Comparison of ENCODE assay signal across 10 mouse cellular contexts in the genomic region with DNA sequence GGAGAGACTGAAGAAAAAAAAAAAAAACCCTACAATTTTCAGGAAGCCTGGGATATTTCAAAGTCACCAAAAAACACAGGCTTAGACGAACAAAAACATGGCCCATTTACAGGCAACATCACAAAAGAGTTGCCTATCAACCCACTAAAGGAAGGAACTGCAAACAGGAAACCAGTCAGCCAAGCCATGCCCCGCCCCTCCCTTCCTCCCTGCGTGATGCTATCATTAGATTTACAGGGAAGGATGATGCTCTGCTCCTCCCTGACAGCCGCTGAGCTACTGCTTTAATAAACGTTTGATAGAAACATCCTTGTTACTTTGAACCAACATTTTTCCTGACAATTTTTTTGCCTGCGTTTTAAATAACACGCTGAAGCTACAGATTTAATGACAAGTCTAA. TPM values are rescaled to one million over a fixed set of nuclear protein-coding genes. Genes with fewer than 3 reads are reported as not detected.
DNase-seq lines count a peak whose midpoint lies in the region; ATAC-seq and TF ChIP-seq lines count a peak whose summit lies in the region.
"Had no signal": no experiment of that assay in that cellular context is flagged by ENCODE, and none has a peak within 500 bp of the region (broad histone marks: within the 10 kb centered on the region; RNA-seq: fewer than 3 reads in every experiment).

No protein-coding gene starts in this region.

- peak; percentile 62 for ATAC-seq in activated CD4-positive, CD25-positive, alpha-beta regulatory T cell, adult 4 months
- ATAC-seq in lung, embryonic 14.5 days (ENCODE audit: insufficient read depth) = no peak
- ATAC-seq in intestine, embryonic 15.5 days = no peak
- no peak for ATAC-seq in midbrain, embryonic 11.5 days (ENCODE audit: low FRiP score)

- no peak overlapping the region for H3K4me3 ChIP-seq in lung, embryonic 14.5 days (ENCODE audit: low read depth, low read length)
- no peak overlapping the region for H3K4me3 ChIP-seq in intestine, embryonic 15.5 days (replicated peaks)
- no peak overlapping the region for H3K4me3 ChIP-seq in midbrain, embryonic 11.5 days (ENCODE audit: low read depth, low read length)
- H3K4me3 ChIP-seq: midbrain, embryonic 12.5 days had no signal

- no peak overlapping the region for H3K9ac ChIP-seq in lung, embryonic 14.5 days
- no peak overlapping the region for H3K9ac ChIP-seq in intestine, embryonic 15.5 days
- H3K9ac ChIP-seq in midbrain, embryonic 11.5 days (ENCODE audit: low read length) = no peak overlapping the region
- H3K9ac ChIP-seq: midbrain, embryonic 12.5 days had no signal

- no peaks in the 10 kb centered on the region for H3K4me1 ChIP-seq in lung, embryonic 14.5 days (ENCODE audit: insufficient read depth)
- H3K4me1 ChIP-seq in intestine, embryonic 15.5 days (replicated peaks) = no peaks in the 10 kb centered on the region
- H3K4me1 ChIP-seq in midbrain, embryonic 11.5 days (ENCODE audit: control insufficient read depth, insufficient read depth, low read length) = no peaks in the 10 kb centered on the region; the same call in 1 of the 2 replicates
- H3K4me1 ChIP-seq: midbrain, embryonic 12.5 days had no signal

- DNase-seq in adrenal gland, postnatal 14 days = peak; percentile 56
- DNase-seq in adrenal gland, postnatal 25 days = no peak
- DNase-seq in heart, postnatal 25 days (ENCODE audit: low spot score) = peak; percentile 34
- peak; percentile 46 for DNase-seq in lung, embryonic 14.5 days
- no peak for DNase-seq in embryo, embryonic 10.5 days (ENCODE audit: low spot score)
- DNase-seq in midbrain, embryonic 11.5 days (ENCODE audit: low spot score, missing footprints) = no peak
- DNase-seq: retina, postnatal 1 day had no signal

- TF ChIP-seq CTCF in lung, embryonic 14.5 days (IDR thresholded peaks at IDR 0.05; ENCODE audit: low read depth) = no peak

- intact Hi-C loops in heart, postnatal 25 days (cut with DNase I) = loop anchor here (5.0 kb wide), 1 partner anchor 42 kb away; no protein-coding TSS in a partner anchor

- H3K36me3 ChIP-seq in lung, embryonic 14.5 days (ENCODE audit: insufficient read depth) = 0 out of 2 replicates have a peak, but pooled peaks cover 2% of the 10 kb centered on the region
- no peaks in the 10 kb centered on the region for H3K36me3 ChIP-seq in intestine, embryonic 15.5 days
- H3K36me3 ChIP-seq in midbrain, embryonic 11.5 days (ENCODE audit: control insufficient read depth, insufficient read depth, low read length) = no peaks in the 10 kb centered on the region; the same call in 1 of the 2 replicates

- 69% methylated on average over 7 of the region's 7 CpGs for WGBS in lung, embryonic 14.5 days
- 68% methylated on average over 7 of the region's 7 CpGs for WGBS in intestine, embryonic 15.5 days
- WGBS in midbrain, embryonic 11.5 days = 89% methylated on average over 7 of the region's 7 CpGs

- H3K27me3 ChIP-seq in lung, embryonic 14.5 days (ENCODE audit: insufficient read depth, low read length) = no peaks in the 10 kb centered on the region
- H3K27me3 ChIP-seq in intestine, embryonic 15.5 days (replicated peaks) = no peaks in the 10 kb centered on the region
- no peaks in the 10 kb centered on the region for H3K27me3 ChIP-seq in midbrain, embryonic 11.5 days (ENCODE audit: control insufficient read depth, insufficient read depth, low read length)
- H3K27me3 ChIP-seq: midbrain, embryonic 12.5 days had no signal

- H3K9me3 ChIP-seq in lung, embryonic 14.5 days (ENCODE audit: low read depth, low read length) = no peaks in the 10 kb centered on the region
- H3K9me3 ChIP-seq in intestine, embryonic 15.5 days = no peaks in the 10 kb centered on the region
- no peaks in the 10 kb centered on the region for H3K9me3 ChIP-seq in midbrain, embryonic 11.5 days (ENCODE audit: control insufficient read depth, low read length)
- H3K9me3 ChIP-seq: midbrain, embryonic 12.5 days had no signal

- H3K27ac ChIP-seq in lung, embryonic 14.5 days (ENCODE audit: low read depth) = peak overlapping the region; percentile 13; the same call in 1 of the 2 replicates
- no peak overlapping the region for H3K27ac ChIP-seq in intestine, embryonic 15.5 days
- no peak overlapping the region for H3K27ac ChIP-seq in midbrain, embryonic 11.5 days (ENCODE audit: low read depth, low read length)
- H3K27ac ChIP-seq: midbrain, embryonic 12.5 days had no signal

- H3K4me2 ChIP-seq in lung, embryonic 14.5 days = no peak overlapping the region
- H3K4me2 ChIP-seq in intestine, embryonic 15.5 days (replicated peaks) = no peak overlapping the region
- no peak overlapping the region for H3K4me2 ChIP-seq in midbrain, embryonic 11.5 days
- H3K4me2 ChIP-seq: midbrain, embryonic 12.5 days had no signal

RNA-seq across cellular contexts. Expression of a gene that starts 39.5 kb away (rescaled TPM):
- total RNA-seq in adrenal gland, postnatal 14 days (2021) = 8.8 and 16.4 TPM in 2 replicates
- 14.3 and 18.3 TPM in 2 replicates for total RNA-seq in adrenal gland, postnatal 25 days (2021)
- 10 to 100 TPM; 12.0 to 12.1 TPM for polyA plus RNA-seq in activated CD4-positive, CD25-positive, alpha-beta regulatory T cell, adult 4 months (2017; shearing (Covaris generic))
- total RNA-seq in heart, postnatal 25 days (2021) = 1 to 10 TPM; 3.7 to 4.2 TPM
- polyA plus RNA-seq in lung, embryonic 14.5 days (2014; fragmentation: Nextera tagmentation; extraction: Ambion mirVana) = 9.1 and 12.1 TPM in 2 replicates
- polyA plus RNA-seq in intestine, embryonic 15.5 days (2015; fragmentation: Nextera tagmentation; extraction: Ambion mirVana) = 6.2 and 6.9 TPM in 2 replicates
- 15.5 and 18.2 TPM in 2 replicates for polyA plus RNA-seq in midbrain, embryonic 11.5 days (2014; fragmentation: Nextera tagmentation; extraction: Ambion mirVana)

Comparison
In these comparisons a context has a peak if more than half of its experiments do, and no peak if none do; other contexts are left out.
1. DNase-seq: peak in adrenal gland, postnatal 14 days (single experiment), heart, postnatal 25 days (single experiment) and lung, embryonic 14.5 days (single experiment); none in adrenal gland, postnatal 25 days (single experiment), embryo, embryonic 10.5 days (single experiment) and midbrain, embryonic 11.5 days (single experiment).